Mouse (Mus musculus) WW6 (cell line): ENCODE data around the gene 4933425L06Rik.

Experiments
- DNase-seq: peaks from one replicate; pipeline ENCODE4 v3.0.0-alpha.2; 2013; ENCODE audit warnings: low read depth, low spot score

4933425L06Rik gene

DNA sequence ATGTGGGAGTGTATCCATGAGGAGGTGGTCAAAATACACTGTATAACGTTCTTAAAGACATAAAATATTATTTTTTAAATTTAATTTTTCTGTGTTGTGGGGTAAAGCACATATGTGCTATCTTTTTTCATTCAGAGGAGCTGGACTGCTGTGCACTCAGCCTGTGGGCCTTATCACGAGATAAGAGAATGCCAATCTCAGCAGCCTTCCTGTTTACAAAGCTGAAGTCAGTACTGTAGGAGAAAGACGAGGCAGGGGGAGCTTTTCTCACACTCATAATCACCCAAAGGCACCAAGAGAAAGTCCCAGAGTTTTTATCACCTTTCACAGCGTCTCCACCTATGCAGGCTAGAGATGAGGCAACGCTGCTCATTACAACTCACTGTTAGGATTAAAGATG, 52.5 kb downstream of the 4933425L06Rik start:
- no peak for DNase-seq

DNA sequence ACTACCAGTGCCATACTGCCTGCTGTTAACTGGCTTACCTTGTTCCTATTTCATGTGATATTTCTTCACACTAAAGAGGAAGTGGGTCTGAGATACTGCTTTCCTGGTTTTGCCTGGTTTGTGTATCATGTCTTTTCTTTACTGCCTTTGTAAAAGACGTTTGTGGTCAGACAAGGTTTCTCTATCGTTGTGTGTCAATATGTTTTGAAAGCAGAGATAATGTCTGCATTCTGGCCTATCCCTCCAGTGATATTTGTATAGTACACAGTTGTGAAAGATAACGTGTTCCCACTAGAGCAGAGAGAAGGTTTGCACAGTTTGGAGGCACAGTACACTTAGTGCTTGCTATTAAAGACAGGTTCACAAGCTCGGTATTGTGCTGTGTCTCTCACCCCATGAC, 58.0 kb downstream of the 4933425L06Rik start:
- no peak for DNase-seq

DNA sequence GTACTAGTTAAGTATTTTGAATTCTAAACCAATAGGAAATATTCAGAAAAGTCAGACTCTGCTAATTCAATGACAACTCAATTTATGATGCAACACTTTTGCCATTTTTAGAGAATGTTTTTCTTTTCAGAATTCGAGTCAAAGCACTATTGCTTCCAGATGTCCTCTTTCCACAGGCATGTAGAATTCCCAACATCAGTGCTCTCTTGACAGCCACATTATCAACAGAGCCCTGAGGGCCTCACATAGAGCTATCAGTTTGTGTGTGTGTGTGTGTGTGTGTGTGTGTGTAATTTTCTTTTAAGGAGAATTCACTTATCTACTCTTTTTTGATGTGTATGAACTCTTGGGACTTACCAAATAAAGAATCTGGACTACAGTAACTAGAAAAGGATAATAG, 64.9 kb downstream of the 4933425L06Rik start:
- no peak for DNase-seq

DNA sequence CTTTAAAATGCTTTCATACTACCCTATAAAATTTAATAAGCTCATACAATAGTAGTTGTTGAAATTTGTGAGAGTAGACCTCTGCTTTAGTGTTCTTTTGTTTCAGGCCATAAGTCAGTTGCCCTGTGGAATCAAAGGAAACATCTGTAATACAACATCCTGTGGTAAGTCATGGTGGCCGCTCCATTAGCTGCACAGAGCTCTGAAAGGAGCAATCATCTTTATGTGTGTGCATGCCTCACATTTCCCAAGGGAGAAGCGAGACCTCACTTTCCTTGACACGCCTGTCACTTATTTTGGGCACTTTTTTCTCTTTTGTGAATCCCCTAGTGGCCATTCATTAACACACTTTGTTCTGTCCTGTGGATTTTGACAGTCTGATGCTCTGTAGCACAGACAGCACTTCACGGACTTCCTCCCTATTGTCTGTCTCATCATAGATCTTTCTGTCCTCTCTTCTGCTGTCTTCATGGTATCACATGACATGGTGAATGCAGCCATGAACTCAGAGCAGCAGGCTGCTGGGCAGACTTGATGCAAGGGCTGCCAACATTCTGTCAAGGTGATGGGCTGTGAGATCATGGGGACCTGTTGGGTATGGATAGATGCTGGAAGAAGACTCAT, 66.0 kb downstream of the 4933425L06Rik start:
- no peak for DNase-seq

DNA sequence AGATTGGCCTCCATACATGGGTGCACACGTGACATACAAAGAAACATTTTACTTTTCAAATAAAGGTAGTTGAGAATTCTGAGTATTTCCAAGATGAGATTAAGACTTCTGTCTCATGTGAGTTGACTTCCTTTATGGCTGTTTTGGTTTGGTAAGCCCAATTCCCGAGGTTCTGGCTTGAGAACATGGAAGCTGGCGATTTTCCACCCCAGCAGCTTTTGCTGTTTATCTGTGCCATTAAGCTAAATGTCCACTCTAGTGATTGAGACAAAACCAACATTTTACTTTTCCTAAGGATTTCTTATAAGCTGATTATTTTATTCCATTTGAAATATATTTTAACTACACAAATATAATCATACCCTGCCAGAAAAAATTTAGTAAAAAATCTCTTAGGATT, 68.1 kb downstream of the 4933425L06Rik start:
- DNase-seq = no peak

DNA sequence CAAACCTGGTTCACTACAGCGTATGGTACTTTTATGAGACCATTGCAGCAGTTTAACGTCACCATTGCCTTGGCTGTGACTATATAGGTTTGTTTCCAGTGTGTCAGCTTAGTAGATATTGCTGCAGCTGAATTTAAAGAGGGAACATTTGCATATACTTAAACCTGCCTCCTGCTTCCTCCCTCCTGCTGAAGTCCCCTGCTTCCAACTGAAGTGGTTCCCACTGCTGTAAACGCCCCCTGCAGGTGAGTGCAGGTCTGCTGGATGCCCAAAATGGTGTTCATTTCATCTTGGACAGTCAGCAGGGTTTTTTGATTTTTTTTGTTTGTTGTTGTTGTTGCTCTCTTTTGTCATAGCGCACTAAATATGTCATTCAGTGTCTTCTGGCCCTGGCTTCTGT, 72.0 kb downstream of the 4933425L06Rik start:
- DNase-seq = peak; percentile 9

DNA sequence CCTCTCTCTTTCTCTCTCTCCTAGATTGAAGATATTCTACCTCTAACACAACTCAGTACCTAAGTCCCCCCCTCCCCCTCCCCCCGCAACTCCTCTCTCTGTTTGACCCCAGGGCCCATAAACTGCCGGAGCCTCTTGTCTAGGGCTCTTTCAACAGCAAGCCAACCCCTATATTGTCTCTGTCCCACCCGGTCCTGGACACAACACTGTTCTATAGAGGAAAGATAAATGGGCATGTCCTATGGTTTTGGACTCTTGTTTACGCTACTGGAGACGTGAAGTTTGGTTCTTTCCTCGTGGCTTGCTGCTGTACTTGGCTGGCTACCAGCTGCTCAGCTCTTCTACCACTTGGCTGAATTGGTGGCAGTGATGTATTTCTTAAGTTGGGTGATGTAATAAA, 83.5 kb downstream of the 4933425L06Rik start:
- DNase-seq = no peak
